Mouse (Mus musculus): ENCODE data around the gene Fam122a. TPM values are rescaled to one million over a fixed set of nuclear protein-coding genes. Genes with fewer than 3 reads are reported as not detected.

The Fam122a gene
- polyA plus RNA-seq, 2 experiments: 27.6 to 56.2 TPM

DNA sequence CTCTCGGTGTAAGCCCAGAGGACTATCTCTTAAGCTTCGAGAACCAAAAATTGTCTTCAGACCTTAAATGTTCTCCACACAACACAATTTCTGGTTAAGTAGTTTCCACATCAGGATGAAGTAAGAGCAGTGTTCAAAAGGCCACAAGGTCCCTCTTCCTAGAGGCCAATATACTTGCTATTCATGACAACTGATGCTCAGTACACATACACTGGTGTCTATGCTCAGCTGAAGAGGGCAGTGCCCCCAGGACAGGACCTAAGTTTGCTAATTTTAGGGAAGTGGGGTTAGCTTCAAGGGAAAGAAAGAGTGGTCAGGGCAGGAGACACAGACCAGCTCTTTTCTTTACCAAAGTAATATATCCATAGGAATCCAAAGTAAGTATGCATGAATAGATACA, 45.8 kb downstream of the Fam122a start:
- no peaks in the 10 kb centered on the region for H3K27me3 ChIP-seq (ENCODE audit: control insufficient read depth, insufficient read depth, low read length)

DNA sequence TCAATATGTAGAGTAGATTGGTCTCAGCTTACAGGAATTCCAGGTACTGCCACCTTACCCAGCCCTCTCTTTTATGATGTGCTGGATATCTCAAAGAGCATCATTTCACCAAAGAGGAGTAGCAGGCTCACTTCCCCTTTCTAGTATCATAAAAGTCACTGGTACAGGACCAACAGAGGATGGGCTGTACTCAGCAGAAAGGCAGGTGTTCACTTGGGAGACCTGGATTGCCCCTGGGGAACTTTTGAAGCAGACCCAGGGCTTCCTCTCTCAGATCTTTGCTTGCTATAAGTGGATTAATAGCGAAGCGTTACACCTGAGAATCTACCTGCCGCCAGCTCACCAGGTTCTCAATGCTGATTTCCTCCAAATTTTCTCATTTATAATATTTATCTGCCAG, 49.1 kb downstream of the Fam122a start:
- DNase-seq (ENCODE audit: low spot score) (no peak), ATAC-seq (ENCODE audit: low FRiP score, low read depth) (no peak)
- Histone ChIP-seq H3K9ac (ENCODE audit: low read depth, low read length, severe bottlenecking) (no peak overlapping the region), H3K9me3 (ENCODE audit: control insufficient read depth, low read length) (no peaks in the 10 kb centered on the region), H3K4me3 (replicated peaks; ENCODE audit: low read length) (no peak overlapping the region), H3K27ac (replicated peaks; ENCODE audit: low read depth, low read length) (no peak overlapping the region), H3K36me3 (ENCODE audit: control insufficient read depth, insufficient read depth, low read length) (no peaks in the 10 kb centered on the region), H3K4me2 (replicated peaks; ENCODE audit: low read depth, low read length, severe bottlenecking) (no peak overlapping the region), H3K4me1 (ENCODE audit: control insufficient read depth, insufficient read depth, low read length) (0 out of 2 replicates have a peak, but pooled peaks cover 2% of the 10 kb centered on the region), H3K27me3 (ENCODE audit: control insufficient read depth, insufficient read depth, low read length) (no peaks in the 10 kb centered on the region)
- WGBS: 82% methylated on average over 3 of the region's 3 CpGs
- TF ChIP-seq POLR2A (IDR thresholded peaks at IDR 0.05; ENCODE audit: borderline replicate concordance, extremely low read depth, insufficient read depth, insufficient read length): no peak

More for the DNA sequence above, 45.8 kb downstream of the Fam122a start:
- Histone ChIP-seq H3K9ac (ENCODE audit: low read depth, low read length, severe bottlenecking) (no peak overlapping the region), H3K4me2 (replicated peaks; ENCODE audit: low read depth, low read length, severe bottlenecking) (no peak overlapping the region), H3K36me3 (ENCODE audit: control insufficient read depth, insufficient read depth, low read length) (no peaks in the 10 kb centered on the region), H3K4me3 (replicated peaks; ENCODE audit: low read length) (no peak overlapping the region), H3K27ac (replicated peaks; ENCODE audit: low read depth, low read length) (no peak overlapping the region), H3K9me3 (ENCODE audit: control insufficient read depth, low read length) (no peaks in the 10 kb centered on the region), H3K4me1 (ENCODE audit: control insufficient read depth, insufficient read depth, low read length) (no peaks in the 10 kb centered on the region)
- ATAC-seq (ENCODE audit: low FRiP score, low read depth): no peak
- TF ChIP-seq POLR2A (IDR thresholded peaks at IDR 0.05; ENCODE audit: borderline replicate concordance, extremely low read depth, insufficient read depth, insufficient read length): no peak
- no peak for DNase-seq (ENCODE audit: low spot score)
- WGBS: 86% methylated on average over 2 of the region's 2 CpGs

DNA sequence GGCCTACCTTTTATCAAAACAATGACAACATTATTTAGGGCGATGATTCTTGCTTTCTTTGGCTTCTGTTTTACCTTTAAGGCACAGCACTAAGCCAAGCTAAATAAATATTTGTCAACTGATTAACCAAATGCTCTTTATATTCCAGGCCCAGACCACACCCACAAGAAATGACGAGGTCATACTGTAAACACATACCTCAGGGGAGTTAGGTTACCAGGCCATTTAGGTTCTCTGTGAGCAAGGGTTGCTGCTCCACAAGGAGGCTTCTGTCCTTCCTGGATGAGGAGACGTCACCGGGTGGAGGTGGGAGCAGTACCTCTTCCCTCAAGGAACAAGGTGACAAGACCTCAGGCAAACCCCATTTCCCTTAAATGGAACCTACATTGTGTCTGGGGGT, 49.9 kb downstream of the Fam122a start:
- H3K4me2 ChIP-seq (replicated peaks; ENCODE audit: low read depth, low read length, severe bottlenecking): no peak overlapping the region
- ATAC-seq (ENCODE audit: low FRiP score, low read depth) (no peak), DNase-seq (ENCODE audit: low spot score) (no peak)
- H3K36me3 ChIP-seq (ENCODE audit: control insufficient read depth, insufficient read depth, low read length): no peaks in the 10 kb centered on the region
- H3K4me3 ChIP-seq (replicated peaks; ENCODE audit: low read length): no peak overlapping the region
- WGBS: 63% methylated on average over 4 of the region's 4 CpGs
- H3K27me3 ChIP-seq (ENCODE audit: control insufficient read depth, insufficient read depth, low read length): no peaks in the 10 kb centered on the region
- H3K9ac ChIP-seq (ENCODE audit: low read depth, low read length, severe bottlenecking): no peak overlapping the region
- no peaks in the 10 kb centered on the region for H3K9me3 ChIP-seq (ENCODE audit: control insufficient read depth, low read length)
- no peak overlapping the region for H3K27ac ChIP-seq (replicated peaks; ENCODE audit: low read depth, low read length)
- no peak for TF ChIP-seq POLR2A (IDR thresholded peaks at IDR 0.05; ENCODE audit: borderline replicate concordance, extremely low read depth, insufficient read depth, insufficient read length)
- 0 out of 2 replicates have a peak, but pooled peaks cover 2% of the 10 kb centered on the region for H3K4me1 ChIP-seq (ENCODE audit: control insufficient read depth, insufficient read depth, low read length)

DNA sequence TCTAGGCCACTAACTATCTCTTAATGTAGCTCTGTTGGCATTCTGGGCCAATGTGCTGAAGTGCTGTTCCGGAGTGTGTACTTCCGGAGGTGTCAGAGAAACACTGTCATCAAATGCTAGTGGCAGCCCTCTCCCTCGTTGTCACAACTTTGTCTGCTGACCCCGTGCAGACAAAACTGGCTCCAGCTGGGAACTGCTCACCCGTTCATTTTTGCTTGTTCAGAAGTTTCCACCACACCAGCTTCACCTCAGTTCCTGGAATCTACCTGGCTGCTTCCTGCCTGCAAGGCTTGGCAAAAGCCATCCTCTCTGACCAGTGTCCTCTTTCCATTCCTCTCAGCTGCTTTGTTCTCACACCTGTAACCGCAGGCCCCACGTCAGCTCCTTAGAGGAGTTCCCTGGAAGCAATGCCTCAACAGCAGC, 50.4 kb downstream of the Fam122a start:
- Histone ChIP-seq H3K4me3 (replicated peaks; ENCODE audit: low read length) (no peak overlapping the region), H3K4me2 (replicated peaks; ENCODE audit: low read depth, low read length, severe bottlenecking) (no peak overlapping the region), H3K36me3 (ENCODE audit: control insufficient read depth, insufficient read depth, low read length) (no peaks in the 10 kb centered on the region), H3K9me3 (ENCODE audit: control insufficient read depth, low read length) (no peaks in the 10 kb centered on the region), H3K4me1 (ENCODE audit: control insufficient read depth, insufficient read depth, low read length) (0 out of 2 replicates have a peak, but pooled peaks cover 2% of the 10 kb centered on the region), H3K9ac (ENCODE audit: low read depth, low read length, severe bottlenecking) (no peak overlapping the region), H3K27ac (replicated peaks; ENCODE audit: low read depth, low read length) (no peak overlapping the region), H3K27me3 (ENCODE audit: control insufficient read depth, insufficient read depth, low read length) (no peaks in the 10 kb centered on the region)
- TF ChIP-seq POLR2A (IDR thresholded peaks at IDR 0.05; ENCODE audit: borderline replicate concordance, extremely low read depth, insufficient read depth, insufficient read length): no peak
- DNase-seq (ENCODE audit: low spot score) (no peak), ATAC-seq (ENCODE audit: low FRiP score, low read depth) (no peak)
- WGBS: 85% methylated on average over 7 of the region's 7 CpGs

Other genes with a start within 250 kb of the Fam122a start
- gene Fxn, start 196.8 kb downstream of the Fam122a start, polyA plus RNA-seq (2012; rRNA removed): 23.4 and 24.1 TPM in 2 replicates
- gene Fxn, start 196.8 kb downstream of the Fam122a start, polyA plus RNA-seq (2014; fragmentation: Nextera tagmentation; extraction: Ambion mirVana): 41.2 and 43.5 TPM in 2 replicates
- 1.4 and 1.7 TPM in 2 replicates for gene Pip5k1b, start 78.5 kb upstream of the Fam122a start, polyA plus RNA-seq (2012; rRNA removed)
- 0.57 and 0.83 TPM in 2 replicates for gene Pip5k1b, start 78.5 kb upstream of the Fam122a start, polyA plus RNA-seq (2014; fragmentation: Nextera tagmentation; extraction: Ambion mirVana)
- gene Tmem252, start 196.7 kb upstream of the Fam122a start, polyA plus RNA-seq (2012; rRNA removed): 0.10 and 0.18 TPM in 2 replicates
- 1.5 and 2.2 TPM in 2 replicates for gene Tmem252, start 196.7 kb upstream of the Fam122a start, polyA plus RNA-seq (2014; fragmentation: Nextera tagmentation; extraction: Ambion mirVana)

All from limb, embryonic 14.5 days (tissue).